Mouse (Mus musculus) testis, adult 2 months (tissue): ENCODE measurements around the gene Jakmip3. TPM values are rescaled to one million over a fixed set of nuclear protein-coding genes. Genes with fewer than 3 reads are reported as not detected.

ENCODE experiments used
- H3K27ac ChIP-seq: fragments of 200-500 bp; 2 replicates; pipeline ENCODE4 v1.5.1; 2012; ENCODE audit warnings: low read depth, low read length; ENCODE audit not compliant: control insufficient read depth, insufficient read depth
- H3K27me3 ChIP-seq: fragments of 200-500 bp; 2 replicates; pipeline ENCODE4 v1.6.1; 2012; ENCODE audit warnings: mild to moderate bottlenecking, low read length, moderate library complexity; ENCODE audit not compliant: control insufficient read depth, insufficient read depth
- H3K36me3 ChIP-seq: fragments of 200-500 bp; 2 replicates; pipeline ENCODE4 v1.6.1; 2012; ENCODE audit warnings: mild to moderate bottlenecking, low read length; ENCODE audit not compliant: control insufficient read depth, insufficient read depth
- H3K4me1 ChIP-seq: fragments of 200-500 bp; 2 replicates; pipeline ENCODE4 v1.6.1; 2012; ENCODE audit warnings: low read length; ENCODE audit not compliant: control insufficient read depth, insufficient read depth
- H3K4me3 ChIP-seq: fragments of 200-500 bp; 2 replicates; pipeline ENCODE4 v1.5.1; 2012; ENCODE audit warnings: low read depth, mild to moderate bottlenecking, low read length, moderate library complexity, mixed read lengths; ENCODE audit not compliant: control insufficient read depth
- CTCF ChIP-seq: fragments of 200-500 bp; IDR thresholded peaks from 2 replicates; pipeline ENCODE4 v1.5.1; 2012; ENCODE audit warnings: low read depth, mild to moderate bottlenecking, inconsistent platforms, low read length, moderate library complexity; ENCODE audit not compliant: control insufficient read depth, insufficient read depth, insufficient replicate concordance
- POLR2A ChIP-seq: fragments of 200-500 bp; IDR thresholded peaks from 2 replicates; pipeline ENCODE4 v1.6.1; 2012; ENCODE audit warnings: low read depth, mild to moderate bottlenecking, inconsistent platforms, low read length, moderate library complexity; ENCODE audit not compliant: control insufficient read depth
- polyA plus RNA-seq: library from polyadenylated mRNA; depleted of rRNA; stranded (reverse); fragments of >200 nt; gene quantifications from 2 replicates; pipeline ENCODE4 v1.2.3, GENCODE M21; 2012

The Jakmip3 gene
- polyA plus RNA-seq, 1 experiment = 3.6 TPM

- Histone ChIP-seq H3K27ac (no peak overlapping the region), H3K4me3 (no peak overlapping the region), H3K4me1 (peaks cover 8% of the 10 kb centered on the region), H3K27me3 (no peaks in the 10 kb centered on the region), H3K36me3 (no peaks in the 10 kb centered on the region)
- no peak for TF ChIP-seq POLR2A
- TF ChIP-seq CTCF = peak; percentile 5; the same call in 1 of the 2 replicates
Observed at GRCm38 (mm10) chr7:138923756-138924425, 16.6 kb upstream of the Jakmip3 start.

- H3K27me3 ChIP-seq = no peaks in the 10 kb centered on the region
- TF ChIP-seq POLR2A (no peak), CTCF (no peak)
Observed at GRCm38 (mm10) chr7:138928456-138928855, 12.1 kb upstream of the Jakmip3 start.

GRCm38 (mm10) chr7:138934523-138934922 lies 6.0 kb upstream of the Jakmip3 start:
- Histone ChIP-seq H3K27me3 (no peaks in the 10 kb centered on the region), H3K27ac (no peak overlapping the region), H3K4me1 (peaks cover 2% of the 10 kb centered on the region), H3K36me3 (no peaks in the 10 kb centered on the region), H3K4me3 (no peak overlapping the region)
- peak; percentile 55; the same call in 1 of the 2 replicates for TF ChIP-seq CTCF
- TF ChIP-seq POLR2A = no peak

More at GRCm38 (mm10) chr7:138928456-138928855, 12.1 kb upstream of the Jakmip3 start:
- no peak overlapping the region for H3K27ac ChIP-seq
- no peaks in the 10 kb centered on the region for H3K4me1 ChIP-seq
- H3K36me3 ChIP-seq = no peaks in the 10 kb centered on the region
- no peak overlapping the region for H3K4me3 ChIP-seq

- no peak for TF ChIP-seq POLR2A
- no peak for TF ChIP-seq CTCF
- no peak overlapping the region for H3K27ac ChIP-seq
- H3K4me1 ChIP-seq = peaks cover 13% of the 10 kb centered on the region
- no peaks in the 10 kb centered on the region for H3K36me3 ChIP-seq
- no peaks in the 10 kb centered on the region for H3K27me3 ChIP-seq
- H3K4me3 ChIP-seq = no peak overlapping the region
Observed at GRCm38 (mm10) chr7:138938991-138939390, 1.5 kb upstream of the Jakmip3 start.

- Histone ChIP-seq H3K4me1 (peaks cover 13% of the 10 kb centered on the region), H3K4me3 (peak overlapping the region; percentile 46), H3K27me3 (no peaks in the 10 kb centered on the region), H3K36me3 (no peaks in the 10 kb centered on the region), H3K27ac (no peak overlapping the region)
- TF ChIP-seq CTCF (no peak), POLR2A (no peak)
Observed at GRCm38 (mm10) chr7:138940256-138940611, 296 bp upstream of the Jakmip3 start.

GRCm38 (mm10) chr7:138941571-138941970 lies 1.0 kb downstream of the Jakmip3 start:
- Histone ChIP-seq H3K4me3 (no peak overlapping the region), H3K27ac (no peak overlapping the region), H3K4me1 (peaks cover 13% of the 10 kb centered on the region), H3K27me3 (no peaks in the 10 kb centered on the region), H3K36me3 (no peaks in the 10 kb centered on the region)
- TF ChIP-seq POLR2A (no peak), CTCF (no peak)

GRCm38 (mm10) chr7:138942301-138942700 lies 1.8 kb downstream of the Jakmip3 start:
- peaks cover 13% of the 10 kb centered on the region for H3K4me1 ChIP-seq
- H3K27ac ChIP-seq = no peak overlapping the region
- H3K27me3 ChIP-seq = no peaks in the 10 kb centered on the region
- H3K36me3 ChIP-seq = no peaks in the 10 kb centered on the region
- no peak for TF ChIP-seq POLR2A
- TF ChIP-seq CTCF = no peak
- no peak overlapping the region for H3K4me3 ChIP-seq

- TF ChIP-seq CTCF (no peak), POLR2A (no peak)
- H3K4me3 ChIP-seq = no peak overlapping the region
- no peak overlapping the region for H3K27ac ChIP-seq
- H3K36me3 ChIP-seq = no peaks in the 10 kb centered on the region
- H3K4me1 ChIP-seq = peaks cover 6% of the 10 kb centered on the region
- no peaks in the 10 kb centered on the region for H3K27me3 ChIP-seq
Observed at GRCm38 (mm10) chr7:138945668-138946067, 5.1 kb downstream of the Jakmip3 start.
